Mouse (Mus musculus) liver, adult 2 months (tissue): Measurements from ENCODE around the gene Rbm5. TPM values are rescaled to one million over a fixed set of nuclear protein-coding genes. Genes with fewer than 3 reads are reported as not detected.
A peak's percentile ranks its signal among the peaks of the same experiment; 100 is the strongest.

Experiments used
- DNase-seq: peaks from one replicate; pipeline ENCODE4 v3.0.0-alpha.2; 2011; ENCODE audit warnings: low read depth, low spot score; ENCODE audit errors: extremely low read depth
- H3K27ac ChIP-seq: fragments of 200-500 bp; replicated peaks from 2 replicates; pipeline ENCODE4 v1.5.1; 2012; ENCODE audit warnings: low read depth, mild to moderate bottlenecking, control low read depth, inconsistent platforms, low read length; ENCODE audit not compliant: insufficient read depth
- H3K27me3 ChIP-seq: fragments of 200-500 bp; 2 replicates; pipeline ENCODE4 v1.6.1; 2012; ENCODE audit warnings: mild to moderate bottlenecking, moderate library complexity, low read length, inconsistent platforms; ENCODE audit not compliant: control insufficient read depth, insufficient read depth
- H3K36me3 ChIP-seq: fragments of 200-500 bp; 2 replicates; pipeline ENCODE4 v1.6.1; 2012; ENCODE audit warnings: low read length, inconsistent platforms; ENCODE audit not compliant: control insufficient read depth, insufficient read depth
- H3K4me1 ChIP-seq: fragments of 200-500 bp; 2 replicates; pipeline ENCODE4 v1.6.1; 2011; ENCODE audit warnings: low read length; ENCODE audit not compliant: control insufficient read depth, insufficient read depth
- H3K4me3 ChIP-seq: fragments of 200-500 bp; 2 replicates; pipeline ENCODE4 v1.5.1; 2011; ENCODE audit warnings: low read depth, mild to moderate bottlenecking, control low read depth, low read length, moderate library complexity; ENCODE audit not compliant: insufficient read depth
- H3K79me2 ChIP-seq: fragments of 200-500 bp; 2 replicates; pipeline ENCODE4 v1.6.1; 2012; ENCODE audit warnings: inconsistent platforms, mild to moderate bottlenecking, low read length, moderate library complexity; ENCODE audit not compliant: control insufficient read depth, insufficient read depth
- H3K9ac ChIP-seq: fragments of 200-500 bp; 2 replicates; pipeline ENCODE4 v1.6.1; 2012; ENCODE audit warnings: low read depth, mild to moderate bottlenecking, control low read depth, inconsistent platforms, low read length
- CTCF ChIP-seq: fragments of 200-500 bp; IDR thresholded peaks from 2 replicates; pipeline ENCODE4 v1.5.1; 2011; ENCODE audit warnings: low read depth, low read length, control low read depth
- POLR2A ChIP-seq: fragments of 200-500 bp; IDR thresholded peaks from 2 replicates; pipeline ENCODE4 v1.6.1; 2011; ENCODE audit warnings: low read length, control low read depth; ENCODE audit not compliant: insufficient read depth; ENCODE audit errors: extremely low read depth
- WGBS: fragments of 180-500 bp; shearing (Covaris S2); methylation state at CpG from one replicate; pipeline ENCODE4 v1.1.7; 2018; 5-methylcytosine and 5-hydroxymethylcytosine counted together
- polyA plus RNA-seq: library from polyadenylated mRNA; depleted of rRNA; stranded (reverse); fragments of >200 nt; gene quantifications from 2 replicates; pipeline ENCODE4 v1.2.3, GENCODE M21; 2012
- total RNA-seq: library from RNA; depleted of rRNA; stranded (reverse); fragments of >200 nt; gene quantifications from 2 replicates; pipeline ENCODE4 v1.2.3, GENCODE M21; 2014

Rbm5 gene
- total and polyA plus RNA-seq, 2 experiments = 31.3 to 46.2 TPM

- Histone ChIP-seq H3K4me1 (no peaks in the 10 kb centered on the region), H3K27me3 (no peaks in the 10 kb centered on the region), H3K9ac (no peak overlapping the region), H3K4me3 (no peak overlapping the region), H3K79me2 (no peaks in the 10 kb centered on the region), H3K27ac (no peak overlapping the region), H3K36me3 (peaks cover 61% of the 10 kb centered on the region)
- DNase-seq = no peak
- TF ChIP-seq POLR2A (no peak), CTCF (no peak)
These were observed 6.0 kb upstream of the Rbm5 start for GRCm38 (mm10) chr9:107776809-107777208.

GRCm38 (mm10) chr9:107774411-107774810, 3.6 kb upstream of the Rbm5 start:
- 91% methylated on average over 3 of the region's 3 CpGs for WGBS
- Histone ChIP-seq H3K9ac (no peak overlapping the region), H3K4me3 (no peak overlapping the region), H3K36me3 (peaks cover 45% of the 10 kb centered on the region), H3K27me3 (no peaks in the 10 kb centered on the region), H3K27ac (no peak overlapping the region), H3K79me2 (peaks cover 9% of the 10 kb centered on the region; the same call in 1 of the 2 replicates), H3K4me1 (peaks cover 7% of the 10 kb centered on the region; the same call in 1 of the 2 replicates)
- TF ChIP-seq CTCF (no peak), POLR2A (no peak)
- no peak for DNase-seq

- H3K4me1 ChIP-seq = peaks cover 12% of the 10 kb centered on the region; the same call in 1 of the 2 replicates
- H3K9ac ChIP-seq = no peak overlapping the region
- H3K4me3 ChIP-seq = no peak overlapping the region
- TF ChIP-seq POLR2A = no peak
- TF ChIP-seq CTCF = no peak
- WGBS = 77% methylated on average over 2 of the region's 2 CpGs
- no peak overlapping the region for H3K27ac ChIP-seq
- H3K27me3 ChIP-seq = no peaks in the 10 kb centered on the region
- peaks cover 18% of the 10 kb centered on the region; the same call in 1 of the 2 replicates for H3K79me2 ChIP-seq
- peaks cover 51% of the 10 kb centered on the region for H3K36me3 ChIP-seq
- DNase-seq = no peak
These were observed 986 bp upstream of the Rbm5 start for GRCm38 (mm10) chr9:107771782-107772181.

- no peak for TF ChIP-seq CTCF
- TF ChIP-seq POLR2A = no peak
- Histone ChIP-seq H3K79me2 (peaks cover 18% of the 10 kb centered on the region; the same call in 1 of the 2 replicates), H3K36me3 (peaks cover 52% of the 10 kb centered on the region)
These were observed 791 bp downstream of the Rbm5 start for GRCm38 (mm10) chr9:107770037-107770373.

GRCm38 (mm10) chr9:107769445-107770000, 1.3 kb downstream of the Rbm5 start:
- Histone ChIP-seq H3K4me1 (peaks cover 12% of the 10 kb centered on the region; the same call in 1 of the 2 replicates), H3K4me3 (peak overlapping the region; percentile 87), H3K9ac (no peak overlapping the region), H3K27me3 (no peaks in the 10 kb centered on the region), H3K36me3 (peaks cover 50% of the 10 kb centered on the region), H3K27ac (no peak overlapping the region), H3K79me2 (peaks cover 18% of the 10 kb centered on the region; the same call in 1 of the 2 replicates)
- DNase-seq = peak; percentile 14
- WGBS = 9% methylated on average over 4 of the region's 4 CpGs
- TF ChIP-seq CTCF (no peak), POLR2A (no peak)

More at GRCm38 (mm10) chr9:107770037-107770373, 791 bp downstream of the Rbm5 start:
- Histone ChIP-seq H3K27me3 (no peaks in the 10 kb centered on the region), H3K27ac (peak overlapping the region; percentile 92), H3K4me1 (peaks cover 12% of the 10 kb centered on the region; the same call in 1 of the 2 replicates), H3K9ac (peak overlapping the region; percentile 95), H3K4me3 (peak overlapping the region; percentile 87)
- 2% methylated on average over 9 of the region's 9 CpGs for WGBS
- DNase-seq = no peak

GRCm38 (mm10) chr9:107768851-107769250, 1.9 kb downstream of the Rbm5 start:
- Histone ChIP-seq H3K9ac (no peak overlapping the region), H3K36me3 (peaks cover 51% of the 10 kb centered on the region)

More at GRCm38 (mm10) chr9:107768851-107769250, 1.9 kb downstream of the Rbm5 start:
- Histone ChIP-seq H3K4me1 (peaks cover 12% of the 10 kb centered on the region), H3K27me3 (no peaks in the 10 kb centered on the region), H3K27ac (no peak overlapping the region), H3K79me2 (peaks cover 18% of the 10 kb centered on the region; the same call in 1 of the 2 replicates), H3K4me3 (no peak overlapping the region)
- no peak for TF ChIP-seq CTCF
- TF ChIP-seq POLR2A = no peak
- WGBS = 87% methylated on average over 5 of the region's 5 CpGs
- DNase-seq = no peak
